Mouse (Mus musculus) E14TG2a.4 (cell line): ENCODE measurements at regions not wholly inside any gene's neighbourhood (a gene's known extent, or its start where the extent isn't known, plus 50 kb on each side); places are given as distances from the start of the nearest gene placed in this dataset.

ENCODE experiments used
- H3K27me3 ChIP-seq: 2 replicates; pipeline ENCODE4 v1.6.1; 2014; ENCODE audit warnings: low read length, control low read depth; ENCODE audit not compliant: insufficient read depth
- H3K36me3 ChIP-seq: 2 replicates; pipeline ENCODE4 v1.6.1; 2014; ENCODE audit warnings: low read length, control low read depth; ENCODE audit not compliant: insufficient read depth
- H3K4me1 ChIP-seq: replicated peaks from 2 replicates; pipeline ENCODE4 v1.6.1; 2014; ENCODE audit warnings: low read depth, low read length, control low read depth
- H3K4me3 ChIP-seq: replicated peaks from 2 replicates; pipeline ENCODE4 v1.5.1; 2014; ENCODE audit warnings: mild to moderate bottlenecking, low read length
- H3K9me3 ChIP-seq: 2 replicates; pipeline ENCODE4 v1.6.1; 2014; ENCODE audit warnings: low read length, control low read depth
- CTCF ChIP-seq: conservative IDR thresholded peaks from 2 replicates; pipeline ENCODE4 v1.5.1; 2014; ENCODE audit warnings: low read length
- NANOG ChIP-seq: IDR thresholded peaks from 2 replicates; pipeline ENCODE4 v1.6.1; 2014; ENCODE audit warnings: borderline replicate concordance, low read length, mixed read lengths
- POU5F1 ChIP-seq: IDR thresholded peaks from 2 replicates; pipeline ENCODE4 v1.6.1; 2014; ENCODE audit warnings: low read length, borderline replicate concordance

DNA sequence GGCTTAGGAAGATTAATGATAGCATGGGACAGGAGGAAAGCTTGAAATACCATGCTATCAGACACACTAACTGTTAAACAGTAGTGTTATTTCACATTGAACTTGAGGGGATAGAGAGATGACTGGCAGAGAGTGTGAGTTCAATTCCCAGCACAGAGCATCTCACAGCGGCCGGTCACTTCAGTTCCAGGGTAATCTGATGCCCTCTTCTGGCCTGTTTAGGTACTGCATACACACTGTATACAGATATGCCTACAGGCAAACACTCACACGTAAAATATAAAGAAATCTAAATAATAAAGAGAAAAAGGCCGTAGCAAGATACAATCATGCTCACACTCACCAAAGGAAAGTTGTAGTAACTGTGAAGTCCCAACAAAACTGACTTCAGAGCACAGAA, 506.0 kb downstream of the Zfp536 start:
- no peaks in the 10 kb centered on the region for H3K36me3 ChIP-seq
- no peaks in the 10 kb centered on the region for H3K4me1 ChIP-seq
- no peak overlapping the region for H3K4me3 ChIP-seq
- H3K9me3 ChIP-seq: peaks cover 14% of the 10 kb centered on the region
- no peaks in the 10 kb centered on the region for H3K27me3 ChIP-seq
- TF ChIP-seq CTCF (peak; percentile 73), POU5F1 (no peak)

DNA sequence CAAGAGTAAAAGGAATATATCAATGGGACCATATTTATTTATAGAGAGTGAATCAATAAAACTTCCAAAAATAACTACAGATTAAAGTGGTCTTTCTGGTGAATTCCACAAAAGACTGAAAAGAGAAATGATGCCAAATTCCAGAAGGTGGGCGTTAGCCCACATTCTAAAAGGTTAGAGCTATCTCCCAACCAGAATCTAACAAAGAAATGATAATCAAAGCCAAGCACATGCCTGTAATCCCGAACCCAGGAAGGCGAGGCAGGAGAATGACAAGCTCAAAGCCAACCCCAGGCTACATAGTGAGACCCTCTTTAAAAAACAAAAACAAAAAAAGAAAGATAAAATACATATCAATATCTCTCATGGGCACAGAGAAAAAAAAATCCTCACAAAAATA, 502.6 kb downstream of the Zfp536 start:
- no peaks in the 10 kb centered on the region for H3K4me1 ChIP-seq
- H3K4me3 ChIP-seq: no peak overlapping the region
- peaks cover 7% of the 10 kb centered on the region for H3K9me3 ChIP-seq
- no peaks in the 10 kb centered on the region for H3K36me3 ChIP-seq
- TF ChIP-seq CTCF: no peak
- TF ChIP-seq NANOG: no peak
- TF ChIP-seq POU5F1: no peak
- no peaks in the 10 kb centered on the region for H3K27me3 ChIP-seq

GRCm38 (mm10) chr7:37290018-37290417, 483.4 kb downstream of the Zfp536 start:
- TF ChIP-seq POU5F1: no peak
- no peak for TF ChIP-seq NANOG
- no peak for TF ChIP-seq CTCF
- H3K36me3 ChIP-seq: no peaks in the 10 kb centered on the region

GRCm38 (mm10) chr7:37290493-37291045, 482.9 kb downstream of the Zfp536 start:
- Histone ChIP-seq H3K4me3 (no peak overlapping the region), H3K36me3 (no peaks in the 10 kb centered on the region), H3K4me1 (peaks cover 9% of the 10 kb centered on the region), H3K9me3 (no peaks in the 10 kb centered on the region), H3K27me3 (no peaks in the 10 kb centered on the region; the same call in 1 of the 2 replicates)
- TF ChIP-seq CTCF: no peak
- TF ChIP-seq NANOG: no peak
- TF ChIP-seq POU5F1: no peak

More at GRCm38 (mm10) chr7:37290018-37290417, 483.4 kb downstream of the Zfp536 start:
- no peaks in the 10 kb centered on the region; the same call in 1 of the 2 replicates for H3K27me3 ChIP-seq
- H3K4me3 ChIP-seq: no peak overlapping the region
- no peaks in the 10 kb centered on the region for H3K9me3 ChIP-seq
- peaks cover 9% of the 10 kb centered on the region for H3K4me1 ChIP-seq

GRCm38 (mm10) chr7:37291726-37292125, 481.7 kb downstream of the Zfp536 start:
- Histone ChIP-seq H3K4me1 (peaks cover 9% of the 10 kb centered on the region), H3K9me3 (no peaks in the 10 kb centered on the region), H3K27me3 (no peaks in the 10 kb centered on the region; the same call in 1 of the 2 replicates), H3K4me3 (no peak overlapping the region), H3K36me3 (no peaks in the 10 kb centered on the region)
- TF ChIP-seq NANOG (no peak), CTCF (no peak)

DNA sequence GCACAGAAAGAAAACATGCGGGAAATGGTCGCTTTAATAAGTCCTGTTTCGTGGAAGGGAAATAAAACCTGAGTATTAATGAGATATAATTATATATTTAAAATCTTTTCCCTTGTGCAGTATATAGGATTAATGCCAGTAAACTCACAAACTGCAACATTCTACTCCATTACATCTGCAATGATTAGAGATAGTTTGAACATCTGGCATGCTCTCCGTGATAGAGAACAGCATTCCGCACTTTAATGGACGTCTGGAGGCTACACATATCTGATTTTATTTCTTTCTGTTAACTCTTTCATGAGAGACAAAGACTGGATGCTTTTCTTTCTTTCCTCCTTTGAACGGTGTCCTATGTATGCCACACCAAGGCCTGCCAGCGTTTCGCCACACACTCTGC, 480.9 kb downstream of the Zfp536 start:
- no peak for TF ChIP-seq NANOG
- no peak for TF ChIP-seq POU5F1
- TF ChIP-seq CTCF: no peak
- no peaks in the 10 kb centered on the region for H3K9me3 ChIP-seq
- H3K4me3 ChIP-seq: no peak overlapping the region
- H3K4me1 ChIP-seq: peaks cover 9% of the 10 kb centered on the region
- no peaks in the 10 kb centered on the region; the same call in 1 of the 2 replicates for H3K27me3 ChIP-seq
- H3K36me3 ChIP-seq: no peaks in the 10 kb centered on the region

- TF ChIP-seq NANOG: no peak
- Histone ChIP-seq H3K9me3 (no peaks in the 10 kb centered on the region), H3K36me3 (no peaks in the 10 kb centered on the region), H3K4me3 (no peak overlapping the region), H3K4me1 (peaks cover 12% of the 10 kb centered on the region), H3K27me3 (no peaks in the 10 kb centered on the region)
Measured at GRCm38 (mm10) chr7:37298888-37299287, 474.6 kb downstream of the Zfp536 start.

- Histone ChIP-seq H3K4me1 (peaks cover 35% of the 10 kb centered on the region), H3K4me3 (no peak overlapping the region), H3K36me3 (no peaks in the 10 kb centered on the region), H3K9me3 (peaks cover 7% of the 10 kb centered on the region), H3K27me3 (peaks cover 3% of the 10 kb centered on the region; the same call in 1 of the 2 replicates)
- no peak for TF ChIP-seq POU5F1
- TF ChIP-seq CTCF: no peak
- no peak for TF ChIP-seq NANOG
Measured at GRCm38 (mm10) chr7:37305463-37305862, 468.0 kb downstream of the Zfp536 start.

DNA sequence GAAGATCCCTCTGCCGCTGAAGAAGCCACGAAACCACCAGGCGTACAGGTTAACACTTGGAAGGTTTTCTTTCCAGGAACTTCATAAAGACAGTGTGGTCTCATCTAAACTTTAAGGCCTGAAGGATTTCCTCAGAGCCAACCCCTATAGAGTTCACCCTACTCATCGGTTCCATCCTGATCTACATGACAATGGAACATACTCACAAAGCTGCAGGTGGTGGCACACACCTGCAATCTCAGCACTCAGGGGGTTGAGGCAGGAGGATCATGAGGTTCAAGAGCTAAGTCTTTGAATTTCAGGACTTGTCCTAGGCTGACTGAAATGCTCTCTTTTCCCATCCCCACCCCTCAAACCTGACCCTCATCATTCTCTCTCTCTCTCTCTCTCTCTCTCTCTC, 466.2 kb downstream of the Zfp536 start:
- peaks cover 7% of the 10 kb centered on the region for H3K9me3 ChIP-seq
- H3K36me3 ChIP-seq: no peaks in the 10 kb centered on the region
- H3K27me3 ChIP-seq: peaks cover 3% of the 10 kb centered on the region; the same call in 1 of the 2 replicates
- peaks cover 30% of the 10 kb centered on the region for H3K4me1 ChIP-seq
- no peak overlapping the region for H3K4me3 ChIP-seq
- TF ChIP-seq CTCF: no peak
- TF ChIP-seq NANOG: peak; percentile 68; the same call in 1 of the 2 replicates
- TF ChIP-seq POU5F1: peak; percentile 31; the same call in 1 of the 2 replicates
